Mouse (Mus musculus) stomach, postnatal 0 days (tissue): Measurements from ENCODE around the gene Cdc42bpg.

Source experiments
- CTCF ChIP-seq: IDR thresholded peaks from 2 replicates; pipeline ENCODE4 v1.5.1; 2016; ENCODE audit warnings: antibody characterized with exemption, low read depth, mild to moderate bottlenecking, moderate library complexity
- EP300 ChIP-seq: optimal IDR thresholded peaks from 2 replicates; pipeline ENCODE3; 2016; ENCODE audit warnings: antibody characterized with exemption

- no peak for TF ChIP-seq CTCF
- no peak for TF ChIP-seq EP300
Measured at GRCm38 (mm10) chr19:6321786-6322621, 15.7 kb downstream of the Cdc42bpg start.
